In genomic region chr8:114663053-114663452, GRCm38 (mm10) we compare ENCODE assay signal across 31 mouse cellular contexts.
DNase-seq lines count a peak whose midpoint lies in the region; ATAC-seq and TF ChIP-seq lines count a peak whose summit lies in the region.
"Had no signal": no experiment of that assay in that cellular context is flagged by ENCODE, and none has a peak within 500 bp of the region (broad histone marks: within the 10 kb centered on the region; RNA-seq: fewer than 3 reads in every experiment).

No protein-coding gene starts in this region.

- ATAC-seq in liver, embryonic 12.5 days: no peak
- ATAC-seq in megakaryocyte progenitor cell, adult 5-6 weeks (replicated peaks; ENCODE audit: poor library complexity): peak; percentile 63
- ATAC-seq in midbrain, embryonic 15.5 days (replicated peaks): no peak
- ATAC-seq: activated CD4-positive, CD25-positive, alpha-beta regulatory T cell, adult 4 months; CD4-positive, CD25-positive, alpha-beta regulatory T cell, adult 4 months; forebrain, embryonic 14.5 days; intestine, postnatal 0 days; liver, postnatal 0 days; midbrain, embryonic 13.5 days had no signal

- H3K27ac ChIP-seq in liver, adult 2 months (replicated peaks; ENCODE audit: insufficient read depth, low read depth, low read length): no peak overlapping the region
- no peak overlapping the region for H3K27ac ChIP-seq in liver, embryonic 12.5 days
- H3K27ac ChIP-seq in MEL (ENCODE audit: control insufficient read depth, low read depth, low read length): no peak overlapping the region
- no peak overlapping the region for H3K27ac ChIP-seq in midbrain, embryonic 15.5 days
- H3K27ac ChIP-seq: embryonic facial prominence, embryonic 12.5 days; heart, adult 2 months; hindbrain, embryonic 14.5 days; limb, embryonic 12.5 days; midbrain, embryonic 13.5 days; neural tube, embryonic 15.5 days; stomach, embryonic 15.5 days had no signal

- H3K79me2 ChIP-seq in liver, adult 2 months (ENCODE audit: control insufficient read depth, insufficient read depth, low read length): no peaks in the 10 kb centered on the region
- H3K79me2 ChIP-seq in MEL (ENCODE audit: control insufficient read depth, insufficient read depth, low read length, poor library complexity): no peaks in the 10 kb centered on the region

- no peaks in the 10 kb centered on the region for H3K9me3 ChIP-seq in liver, embryonic 12.5 days (replicated peaks)
- no peaks in the 10 kb centered on the region for H3K9me3 ChIP-seq in MEL (replicated peaks; ENCODE audit: insufficient read depth, low read length)
- no peaks in the 10 kb centered on the region for H3K9me3 ChIP-seq in midbrain, embryonic 15.5 days
- H3K9me3 ChIP-seq: embryonic facial prominence, embryonic 12.5 days; midbrain, embryonic 13.5 days; neural tube, embryonic 15.5 days; stomach, embryonic 15.5 days had no signal

- no peaks in the 10 kb centered on the region for H3K36me3 ChIP-seq in liver, adult 2 months (ENCODE audit: control insufficient read depth, insufficient read depth, low read length)
- H3K36me3 ChIP-seq in liver, embryonic 12.5 days: no peaks in the 10 kb centered on the region
- no peaks in the 10 kb centered on the region for H3K36me3 ChIP-seq in MEL (ENCODE audit: control insufficient read depth in 1 of 2, insufficient read depth in 2 of 2, low read length in 2 of 2)
- no peaks in the 10 kb centered on the region for H3K36me3 ChIP-seq in midbrain, embryonic 15.5 days (replicated peaks)
- H3K36me3 ChIP-seq: embryonic facial prominence, embryonic 12.5 days; heart, embryonic 12.5 days; limb, embryonic 12.5 days; midbrain, embryonic 13.5 days; neural tube, embryonic 15.5 days; stomach, embryonic 15.5 days had no signal

- TF ChIP-seq EP300 in MEL (IDR thresholded peaks at IDR 0.05; ENCODE audit: low read depth in 1 of 2, low read length in 2 of 2): no peak

- no peak overlapping the region for H3K4me2 ChIP-seq in liver, embryonic 12.5 days
- no peak overlapping the region for H3K4me2 ChIP-seq in midbrain, embryonic 15.5 days
- H3K4me2 ChIP-seq: embryonic facial prominence, embryonic 12.5 days; heart, embryonic 12.5 days; hindbrain, embryonic 14.5 days; limb, embryonic 12.5 days; liver, embryonic 11.5 days; midbrain, embryonic 13.5 days; neural tube, embryonic 15.5 days; stomach, embryonic 15.5 days had no signal

- peaks cover 5% of the 10 kb centered on the region; the same call in 1 of the 2 replicates for H3K4me1 ChIP-seq in liver, adult 2 months (ENCODE audit: control insufficient read depth, insufficient read depth, low read length)
- H3K4me1 ChIP-seq in liver, embryonic 12.5 days: no peaks in the 10 kb centered on the region
- no peaks in the 10 kb centered on the region for H3K4me1 ChIP-seq in MEL (ENCODE audit: control insufficient read depth in 1 of 2, insufficient read depth in 2 of 2, low read length in 2 of 2)
- no peaks in the 10 kb centered on the region for H3K4me1 ChIP-seq in midbrain, embryonic 15.5 days
- H3K4me1 ChIP-seq: heart, embryonic 12.5 days; midbrain, embryonic 13.5 days; neural tube, embryonic 15.5 days; stomach, embryonic 15.5 days had no signal

- 60% methylated on average over 7 of the region's 7 CpGs for WGBS in liver, adult 2 months
- 39% methylated on average over 7 of the region's 7 CpGs for WGBS in liver, embryonic 12.5 days (ENCODE audit: insufficient replicate concordance)
- WGBS in midbrain, embryonic 15.5 days: 77% methylated on average over 7 of the region's 7 CpGs

- no peak for TF ChIP-seq POLR2A in liver, adult 2 months (IDR thresholded peaks at IDR 0.05; ENCODE audit: extremely low read depth, insufficient read depth, low read length)
- TF ChIP-seq POLR2A in MEL (IDR thresholded peaks at IDR 0.05; ENCODE audit: control insufficient read depth in 1 of 2, insufficient read depth in 1 of 2, low read depth in 1 of 2, low read length in 2 of 2, poor library complexity in 1 of 2): no peak

- TF ChIP-seq RAD21 in MEL (IDR thresholded peaks at IDR 0.05; ENCODE audit: low read depth, low read length): no peak

- no peak overlapping the region for H3K4me3 ChIP-seq in liver, adult 2 months (ENCODE audit: insufficient read depth, low read depth, low read length)
- no peak overlapping the region for H3K4me3 ChIP-seq in liver, embryonic 12.5 days
- H3K4me3 ChIP-seq in MEL (ENCODE audit: control insufficient read depth in 1 of 2, insufficient read depth in 1 of 2, low read depth in 2 of 2, low read length in 2 of 2): no peak overlapping the region
- no peak overlapping the region for H3K4me3 ChIP-seq in midbrain, embryonic 15.5 days
- H3K4me3 ChIP-seq: embryonic facial prominence, embryonic 12.5 days; heart, adult 2 months; heart, embryonic 12.5 days; limb, embryonic 12.5 days; midbrain, embryonic 13.5 days; neural tube, embryonic 15.5 days; stomach, embryonic 15.5 days had no signal

- no peak overlapping the region for H3K9ac ChIP-seq in liver, adult 2 months (ENCODE audit: low read depth, low read length)
- no peak overlapping the region for H3K9ac ChIP-seq in liver, embryonic 12.5 days
- H3K9ac ChIP-seq in MEL (ENCODE audit: control insufficient read depth, low read depth, low read length, poor library complexity, severe bottlenecking): no peak overlapping the region
- H3K9ac ChIP-seq in midbrain, embryonic 15.5 days: no peak overlapping the region
- H3K9ac ChIP-seq: embryonic facial prominence, embryonic 12.5 days; heart, embryonic 12.5 days; hindbrain, embryonic 14.5 days; limb, embryonic 12.5 days; liver, postnatal 0 days; midbrain, embryonic 13.5 days; neural tube, embryonic 15.5 days; stomach, embryonic 15.5 days had no signal

- DNase-seq in liver, adult 2 months (ENCODE audit: extremely low read depth, low read depth, low spot score): peak; percentile 31
- DNase-seq in MEL (ENCODE audit: low read depth, low spot score): peak; percentile 3
- DNase-seq in thymus, postnatal 4 days: peak; percentile 12
- DNase-seq in urinary bladder, adult 18-20 months (ENCODE audit: low spot score in 2 of 2): no peak
- no peak for DNase-seq in adrenal gland, adult (ENCODE audit: inconsistent age in 2 of 2, low spot score in 1 of 2)
- DNase-seq: adrenal gland, adult 8-10 months; cerebellum, adult 2 months; cerebellum, postnatal 25 days; embryo, embryonic 11 days; gastrocnemius, postnatal 36 days; heart, adult 2 months; heart, postnatal 4 days; kidney, adult 9 months; kidney, postnatal 10 days; liver, postnatal 0 days; lung, postnatal 36 days had no signal

- no peaks in the 10 kb centered on the region for H3K27me3 ChIP-seq in liver, adult 2 months (ENCODE audit: control insufficient read depth, insufficient read depth, low read length)
- no peaks in the 10 kb centered on the region for H3K27me3 ChIP-seq in liver, embryonic 12.5 days (replicated peaks)
- H3K27me3 ChIP-seq in MEL (ENCODE audit: control insufficient read depth in 1 of 2, insufficient read depth in 2 of 2, low read length in 2 of 2): no peaks in the 10 kb centered on the region
- no peaks in the 10 kb centered on the region for H3K27me3 ChIP-seq in midbrain, embryonic 15.5 days (replicated peaks)
- H3K27me3 ChIP-seq: embryonic facial prominence, embryonic 12.5 days; midbrain, embryonic 13.5 days; stomach, embryonic 15.5 days had no signal

- TF ChIP-seq CTCF in liver, adult 2 months (IDR thresholded peaks at IDR 0.05; ENCODE audit: low read depth, low read length): no peak
- no peak for TF ChIP-seq CTCF in MEL (IDR thresholded peaks at IDR 0.05 in 2 of 3, conservative IDR thresholded peaks at IDR 0.05 in 1 of 3; ENCODE audit: control insufficient read depth in 1 of 3, insufficient read depth in 1 of 3, low read depth in 2 of 3, low read length in 3 of 3, poor library complexity in 1 of 3, severe bottlenecking in 1 of 3)

TF ChIP-seq in MEL, 35 proteins besides CTCF, POLR2A, EP300 and RAD21:
- TF ChIP-seq ZNF384 (IDR thresholded peaks at IDR 0.05; ENCODE audit: low read depth, low read length) (no peak), USF1 (IDR thresholded peaks at IDR 0.05; ENCODE audit: low read depth, low read length) (no peak), POLR2AphosphoS5 (IDR thresholded peaks at IDR 0.05; ENCODE audit: borderline replicate concordance, low read depth, low read length) (no peak), GABPA (IDR thresholded peaks at IDR 0.05; ENCODE audit: low read depth, low read length) (no peak), CHD2 (IDR thresholded peaks at IDR 0.05; ENCODE audit: low read length) (no peak), TCF12 (IDR thresholded peaks at IDR 0.05; ENCODE audit: low read depth, low read length) (no peak), MAFK (IDR thresholded peaks at IDR 0.05; ENCODE audit: borderline replicate concordance, low read depth, low read length) (no peak), MEF2A (IDR thresholded peaks at IDR 0.05; ENCODE audit: extremely low read depth, insufficient replicate concordance, low read depth, low read length, poor library complexity, severe bottlenecking) (no peak), ZKSCAN1 (IDR thresholded peaks at IDR 0.05; ENCODE audit: low read depth, low read length) (no peak), POLR2AphosphoS2 (IDR thresholded peaks at IDR 0.05; ENCODE audit: low read length) (no peak), TAL1 (IDR thresholded peaks at IDR 0.05; ENCODE audit: low read length) (no peak), MXI1 (IDR thresholded peaks at IDR 0.05; ENCODE audit: low read depth, low read length) (no peak), TBP (IDR thresholded peaks at IDR 0.05; ENCODE audit: low read depth, low read length) (no peak), ZC3H11A (IDR thresholded peaks at IDR 0.05; ENCODE audit: low read depth, low read length) (no peak), HCFC1 (IDR thresholded peaks at IDR 0.05; ENCODE audit: low read depth, low read length) (no peak)

Comparison
In these comparisons a context has a peak if more than half of its experiments do, and no peak if none do; other contexts are left out.
1. DNase-seq: peak in liver, adult 2 months (single experiment), MEL (single experiment) and thymus, postnatal 4 days (single experiment); none in urinary bladder, adult 18-20 months (0 of 2) and adrenal gland, adult (0 of 2).